Mouse (Mus musculus): ENCODE data around the gene Pde2a. TPM values are rescaled to one million over a fixed set of nuclear protein-coding genes. Genes with fewer than 3 reads are reported as not detected.

The Pde2a gene
- total and polyA plus RNA-seq, 3 experiments = 0.08 to 0.40 TPM; not detected in 1

DNA sequence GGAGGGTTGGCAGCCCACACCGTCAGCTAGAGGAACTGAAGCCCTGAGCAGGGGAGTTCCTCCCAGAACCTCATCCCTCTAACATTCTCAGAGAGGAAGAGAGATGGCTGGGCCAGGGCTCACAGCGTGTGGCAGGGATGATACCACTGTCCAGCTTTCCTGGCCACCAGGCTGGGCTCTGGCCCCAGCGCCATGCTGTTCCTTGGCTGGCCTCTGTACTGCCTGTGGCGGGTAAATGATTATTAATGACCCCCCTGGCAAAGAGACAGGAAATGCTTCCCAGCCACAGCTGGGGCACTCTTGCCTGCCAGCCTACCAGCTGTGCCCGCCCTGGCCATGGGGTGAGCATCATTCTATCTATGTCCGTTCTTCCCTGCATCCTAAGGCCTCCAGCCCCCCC, 33.6 kb downstream of the Pde2a start:
- Histone ChIP-seq H3K4me1 (ENCODE audit: control insufficient read depth in 1 of 2, insufficient read depth in 2 of 2) (peaks cover 2 to 61% of the 10 kb centered on the region in 2 experiments; a peak in 3 of 4 replicates), H3K79me2 (replicated peaks; ENCODE audit: control insufficient read depth, extremely low read depth, insufficient read depth, poor library complexity, severe bottlenecking) (no peaks in the 10 kb centered on the region), H3K27me3 (replicated peaks) (peaks cover 88% of the 10 kb centered on the region), H3K9me3 (replicated peaks; ENCODE audit: low read length) (no peaks in the 10 kb centered on the region), H3K27ac (ENCODE audit: insufficient read depth, low read depth) (no peak overlapping the region), H3K9ac (ENCODE audit: insufficient read depth, low read depth) (no peak overlapping the region), H3K36me3 (replicated peaks in 1 of 2; ENCODE audit: control insufficient read depth in 1 of 2, insufficient read depth in 1 of 2, low read length in 1 of 2) (no peaks in the 10 kb centered on the region), H3K4me2 (ENCODE audit: insufficient read depth, low read depth, poor library complexity, severe bottlenecking) (no peak overlapping the region), H3K4me3 (replicated peaks in 1 of 3; ENCODE audit: low read depth in 2 of 3, low read length in 2 of 3, poor library complexity in 1 of 3) (no peak overlapping the region)
- dilution Hi-C loops (cut with MboI; ENCODE audit: extremely low pct_ligation_motif_present, extremely low pct_unique_long_range_greater_than_20kb, low sequenced_read_pairs) = no loop called here
- TF ChIP-seq ETS1 (conservative IDR thresholded peaks at IDR 0.05; ENCODE audit: low read depth, low read length) = no peak
- TF ChIP-seq CHD2 (IDR thresholded peaks at IDR 0.05; ENCODE audit: low read length) = no peak
- TF ChIP-seq TBP (conservative IDR thresholded peaks at IDR 0.05; ENCODE audit: low read depth, low read length) = no peak
- TF ChIP-seq MXI1 (IDR thresholded peaks at IDR 0.05; ENCODE audit: low read depth, low read length) = no peak
- no peak for TF ChIP-seq MAZ (IDR thresholded peaks at IDR 0.05; ENCODE audit: low read depth, low read length)
- TF ChIP-seq MAX (IDR thresholded peaks at IDR 0.05; ENCODE audit: low read length) = no peak
- no peak for TF ChIP-seq HCFC1 (IDR thresholded peaks at IDR 0.05; ENCODE audit: low read depth, low read length)
- TF ChIP-seq POLR2A (IDR thresholded peaks at IDR 0.05; ENCODE audit: low read depth, low read length) = no peak
- no peak for TF ChIP-seq ZC3H11A (IDR thresholded peaks at IDR 0.05; ENCODE audit: low read depth, low read length)
- no peak for TF ChIP-seq GABPA (IDR thresholded peaks at IDR 0.05; ENCODE audit: insufficient replicate concordance, low read depth, low read length)
- no peak for TF ChIP-seq UBTF (IDR thresholded peaks at IDR 0.05; ENCODE audit: low read depth, low read length)
- TF ChIP-seq BHLHE40 (IDR thresholded peaks at IDR 0.05; ENCODE audit: low read depth, low read length) = no peak
- no peak for DNase-seq (ENCODE audit: extremely low read depth)
- in situ Hi-C loops (cut with MboI; ENCODE audit: low pct_ligation_motif_present, low pct_unique_long_range_greater_than_20kb, low sequenced_read_pairs) = loop anchor here (5.0 kb wide), 1 partner anchor 47 kb away; no protein-coding TSS in a partner anchor

DNA sequence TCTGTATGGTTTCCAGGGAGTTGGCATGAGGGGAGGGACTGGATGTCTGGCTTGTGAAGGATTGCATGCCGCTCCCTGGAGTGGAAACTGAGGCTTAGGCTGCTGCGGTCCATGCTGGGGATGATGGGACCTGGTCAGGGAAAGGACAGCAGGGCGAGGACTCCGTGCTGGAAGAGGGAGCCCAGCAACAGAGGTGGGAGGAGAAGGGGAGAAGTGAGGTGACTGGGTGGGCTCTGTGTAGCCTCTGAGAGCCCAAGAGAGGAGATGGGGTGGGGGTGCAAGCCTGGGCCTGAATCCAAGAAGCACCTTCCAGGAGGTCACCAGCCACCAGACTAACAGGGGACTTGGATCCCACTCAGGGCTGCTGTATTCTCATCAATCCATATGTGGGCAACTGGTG, 34.8 kb downstream of the Pde2a start:
- Histone ChIP-seq H3K4me2 (ENCODE audit: insufficient read depth, low read depth, poor library complexity, severe bottlenecking) (no peak overlapping the region), H3K9me3 (replicated peaks; ENCODE audit: low read length) (no peaks in the 10 kb centered on the region), H3K79me2 (replicated peaks; ENCODE audit: control insufficient read depth, extremely low read depth, insufficient read depth, poor library complexity, severe bottlenecking) (no peaks in the 10 kb centered on the region), H3K4me1 (ENCODE audit: control insufficient read depth in 1 of 2, insufficient read depth in 2 of 2) (peaks cover 2 to 57% of the 10 kb centered on the region in 2 experiments; a peak in 3 of 4 replicates), H3K4me3 (replicated peaks in 1 of 3; ENCODE audit: low read depth in 2 of 3, low read length in 2 of 3, poor library complexity in 1 of 3) (no peak overlapping the region), H3K9ac (ENCODE audit: insufficient read depth, low read depth) (no peak overlapping the region), H3K27ac (ENCODE audit: insufficient read depth, low read depth) (no peak overlapping the region), H3K27me3 (replicated peaks) (peaks cover 85% of the 10 kb centered on the region), H3K36me3 (replicated peaks in 1 of 2; ENCODE audit: control insufficient read depth in 1 of 2, insufficient read depth in 1 of 2, low read length in 1 of 2) (no peaks in the 10 kb centered on the region)
- dilution Hi-C loops (cut with MboI; ENCODE audit: extremely low pct_ligation_motif_present, extremely low pct_unique_long_range_greater_than_20kb, low sequenced_read_pairs) (no loop called here), in situ Hi-C loops (cut with MboI; ENCODE audit: low pct_ligation_motif_present, low pct_unique_long_range_greater_than_20kb, low sequenced_read_pairs) (loop anchor here (5.0 kb wide), 1 partner anchor 46 kb away; no protein-coding TSS in a partner anchor)
- DNase-seq (ENCODE audit: extremely low read depth) = no peak
- TF ChIP-seq ZMIZ1 (IDR thresholded peaks at IDR 0.05; ENCODE audit: low read depth, low read length) (no peak), HCFC1 (IDR thresholded peaks at IDR 0.05; ENCODE audit: low read depth, low read length) (no peak), POLR2AphosphoS2 (IDR thresholded peaks at IDR 0.05; ENCODE audit: low read depth, low read length) (no peak), TBP (conservative IDR thresholded peaks at IDR 0.05; ENCODE audit: low read depth, low read length) (no peak), MAZ (IDR thresholded peaks at IDR 0.05; ENCODE audit: low read depth, low read length) (no peak), RCOR1 (conservative IDR thresholded peaks at IDR 0.05; ENCODE audit: low read depth, low read length) (no peak), ETS1 (conservative IDR thresholded peaks at IDR 0.05; ENCODE audit: low read depth, low read length) (no peak), MAX (IDR thresholded peaks at IDR 0.05; ENCODE audit: low read length) (no peak), JUN (IDR thresholded peaks at IDR 0.05; ENCODE audit: insufficient read depth, low read depth, low read length) (no peak), NELFE (IDR thresholded peaks at IDR 0.05; ENCODE audit: low read depth, low read length) (no peak), USF1 (IDR thresholded peaks at IDR 0.05; ENCODE audit: low read depth, low read length) (no peak), KAT2A (IDR thresholded peaks at IDR 0.05; ENCODE audit: insufficient replicate concordance, low read length) (no peak), RAD21 (IDR thresholded peaks at IDR 0.05; ENCODE audit: low read depth, low read length) (no peak), PAX5 (IDR thresholded peaks at IDR 0.05; ENCODE audit: low read length) (no peak)

Data from CH12.LX (cell line).